Mouse (Mus musculus) lung, postnatal 0 days (tissue): ENCODE results near the gene 1600002K03Rik.

Source experiments
- CTCF ChIP-seq: IDR thresholded peaks from 2 replicates; pipeline ENCODE4 v1.5.1; 2016; ENCODE audit warnings: antibody characterized with exemption, mild to moderate bottlenecking
- EP300 ChIP-seq: IDR thresholded peaks from 2 replicates; pipeline ENCODE4 v1.6.1; 2016; ENCODE audit warnings: antibody characterized with exemption, mild to moderate bottlenecking, control low read depth

- TF ChIP-seq CTCF (no peak), EP300 (no peak)
Measured at GRCm38 (mm10) chr10:80149291-80150225, 23.2 kb upstream of the 1600002K03Rik start.
